Comparison of ENCODE assay signal across 5 mouse cellular contexts in the genomic region with DNA sequence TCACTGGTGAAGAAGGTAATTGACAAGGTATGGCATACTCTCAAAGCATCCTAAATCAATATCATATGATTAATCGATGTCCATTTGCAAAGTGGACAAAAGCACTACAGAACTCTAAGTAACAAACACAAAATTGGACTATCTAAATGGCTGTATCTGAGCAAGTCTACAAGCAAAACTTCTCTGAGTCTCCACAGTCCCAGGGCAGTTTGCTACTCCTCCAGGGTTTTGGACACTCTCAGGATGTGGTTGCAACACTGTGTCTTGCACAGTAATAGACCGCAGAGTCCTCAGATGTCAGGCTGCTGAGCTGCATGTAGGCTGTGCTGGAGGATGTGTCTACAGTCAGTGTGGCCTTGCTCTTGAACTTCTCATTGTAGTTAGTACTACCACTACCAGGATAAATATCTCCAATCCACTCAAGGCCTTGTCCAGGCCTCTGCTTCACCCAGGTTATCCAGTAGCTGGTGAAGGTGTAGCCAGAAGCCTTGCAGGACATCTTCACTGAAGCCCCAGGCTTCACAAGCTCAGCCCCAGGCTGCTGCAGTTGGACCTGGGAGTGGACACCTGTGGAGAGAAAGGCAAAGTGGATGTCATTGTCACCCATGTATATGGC.
DNase-seq lines count a peak whose midpoint lies in the region; TF ChIP-seq lines count a peak whose summit lies in the region.
"Not testable (repeated sequence)": the region's sequence is repeated elsewhere in the genome, so short reads cannot be mapped to it uniquely, and the experiment has no call there.

No protein-coding gene starts in this region.

- not testable (repeated sequence) for H3K4me1 ChIP-seq in bone marrow, adult 2 months (ENCODE audit: control insufficient read depth, insufficient read depth, low read length)

- peak overlapping the region; percentile 67; the same call in 1 of the 2 replicates for H3K27ac ChIP-seq in bone marrow, adult 2 months (ENCODE audit: control insufficient read depth, insufficient read depth, low read depth, low read length, poor library complexity)

- not testable (repeated sequence) for TF ChIP-seq CTCF in bone marrow, adult 2 months (IDR thresholded peaks at IDR 0.05; ENCODE audit: control insufficient read depth, insufficient read depth, low read length)

- TF ChIP-seq POLR2A in bone marrow, adult 2 months (IDR thresholded peaks at IDR 0.05; ENCODE audit: borderline replicate concordance, control insufficient read depth, low read depth, low read length), result not testable (repeated sequence)

- 39% methylated on average over 2 of the region's 2 CpGs for WGBS in bone marrow, adult 2 months

- DNase-seq in 416B (ENCODE audit: low read depth), result peak; percentile 98
- peak; percentile 14 for DNase-seq in CD4-positive, CD25-positive, alpha-beta regulatory T cell, adult 2 months (ENCODE audit: low read depth, low spot score)
- DNase-seq in lung, postnatal 36 days, result peak; percentile 4
- DNase-seq in natural killer cell, adult 2 months (ENCODE audit: low spot score in 2 of 2), result peak; percentile 26 to 45

- not testable (repeated sequence) for H3K4me3 ChIP-seq in bone marrow, adult 2 months (replicated peaks; ENCODE audit: control insufficient read depth, low read depth, low read length)

Comparison
In these comparisons a context has a peak if more than half of its experiments do, and no peak if none do; other contexts are left out.
1. DNase-seq: peak in every context shown above with its lines; median percentile 98 in 416B; 36 in natural killer cell, adult 2 months; 14 in CD4-positive, CD25-positive, alpha-beta regulatory T cell, adult 2 months; 4 in lung, postnatal 36 days.